In the genomic region with DNA sequence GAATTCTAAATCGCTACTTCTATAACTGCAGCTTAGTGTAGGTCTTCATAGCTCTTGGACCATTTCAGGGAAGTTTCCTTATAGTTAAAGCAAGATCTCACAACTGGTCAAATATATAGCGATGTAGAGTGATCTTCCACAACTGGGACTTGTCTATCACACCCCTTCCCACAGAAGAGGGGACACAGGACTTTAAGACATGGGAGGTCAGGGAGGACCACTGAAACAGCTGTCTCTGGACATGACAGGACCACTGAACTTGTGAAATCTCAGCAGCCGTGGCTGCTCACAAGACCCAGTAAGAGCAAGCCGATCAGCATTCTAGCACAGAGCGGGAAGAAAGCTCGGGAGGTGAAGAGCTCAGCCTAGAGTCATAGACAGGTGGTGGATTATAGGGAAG, we compare ENCODE assay signal across 14 mouse cellular contexts.
DNase-seq lines count a peak whose midpoint lies in the region; ATAC-seq and TF ChIP-seq lines count a peak whose summit lies in the region.
"Had no signal": no experiment of that assay in that cellular context is flagged by ENCODE, and none has a peak within 500 bp of the region (broad histone marks: within the 10 kb centered on the region; RNA-seq: fewer than 3 reads in every experiment).

No protein-coding gene starts in this region.

- TF ChIP-seq POLR2A in lung, adult 2 months (IDR thresholded peaks at IDR 0.05; ENCODE audit: borderline replicate concordance, extremely low read depth, low read depth, low read length), result no peak

- intact Hi-C loops in gastrocnemius, adult 2 months (cut with DNase I), result no loop called here
- intact Hi-C loops in gastrocnemius, postnatal 36 days (cut with DNase I), result no loop called here

- no peak overlapping the region for H3K4me3 ChIP-seq in gastrocnemius, adult 2 months
- H3K4me3 ChIP-seq in lung, embryonic 14.5 days (ENCODE audit: low read depth, low read length), result no peak overlapping the region
- H3K4me3 ChIP-seq in lung, adult 2 months (replicated peaks; ENCODE audit: extremely low read depth, low read depth, low read length), result no peak overlapping the region
- H3K4me3 ChIP-seq in neural tube, embryonic 13.5 days, result no peak overlapping the region
- H3K4me3 ChIP-seq: embryonic facial prominence, embryonic 13.5 days; stomach, embryonic 15.5 days had no signal

- no peak overlapping the region for H3K9ac ChIP-seq in lung, embryonic 14.5 days
- no peak overlapping the region for H3K9ac ChIP-seq in neural tube, embryonic 13.5 days
- H3K9ac ChIP-seq: embryonic facial prominence, embryonic 13.5 days; liver, postnatal 0 days; stomach, embryonic 15.5 days had no signal

- no peak for DNase-seq in gastrocnemius, adult 2 months
- no peak for DNase-seq in gastrocnemius, postnatal 36 days
- peak; percentile 43 for DNase-seq in lung, embryonic 14.5 days
- no peak for DNase-seq in lung, adult 2 months
- no peak for DNase-seq in neural tube, embryonic 10.5 days (ENCODE audit: extremely low spot score, low spot score)
- DNase-seq: kidney, adult 8-10 months; liver, postnatal 0 days; thymus, adult 18-20 months; thymus, postnatal 4 days had no signal

- H3K4me2 ChIP-seq in lung, embryonic 14.5 days, result no peak overlapping the region
- no peak overlapping the region for H3K4me2 ChIP-seq in neural tube, embryonic 13.5 days
- H3K4me2 ChIP-seq: embryonic facial prominence, embryonic 13.5 days; heart, embryonic 11.5 days; stomach, embryonic 15.5 days had no signal

- no peaks in the 10 kb centered on the region for H3K9me3 ChIP-seq in lung, embryonic 14.5 days (ENCODE audit: low read depth, low read length)
- no peaks in the 10 kb centered on the region for H3K9me3 ChIP-seq in neural tube, embryonic 13.5 days
- H3K9me3 ChIP-seq: embryonic facial prominence, embryonic 13.5 days; stomach, embryonic 15.5 days had no signal

- 58% methylated on average over 6 of the region's 6 CpGs for WGBS in lung, embryonic 14.5 days
- 85% methylated on average over 6 of the region's 6 CpGs for WGBS in lung, adult 2 months
- WGBS in neural tube, embryonic 13.5 days, result 90% methylated on average over 6 of the region's 6 CpGs

- H3K27me3 ChIP-seq in lung, embryonic 14.5 days (ENCODE audit: insufficient read depth, low read length), result no peaks in the 10 kb centered on the region
- no peaks in the 10 kb centered on the region for H3K27me3 ChIP-seq in neural tube, embryonic 13.5 days
- H3K27me3 ChIP-seq: embryonic facial prominence, embryonic 13.5 days; stomach, embryonic 15.5 days had no signal

- ATAC-seq in lung, embryonic 14.5 days (ENCODE audit: insufficient read depth), result peak; percentile 50; the same call in 1 of the 2 replicates
- no peak for ATAC-seq in neural tube, embryonic 13.5 days (ENCODE audit: low read depth)
- no peak for ATAC-seq in erythroblast, adult 5-6 weeks (replicated peaks; ENCODE audit: low FRiP score, poor library complexity, severe bottlenecking)
- ATAC-seq: liver, postnatal 0 days had no signal

- no peak for TF ChIP-seq CTCF in gastrocnemius, adult 2 months (IDR thresholded peaks at IDR 0.05)
- TF ChIP-seq CTCF in lung, embryonic 14.5 days (IDR thresholded peaks at IDR 0.05; ENCODE audit: low read depth), result no peak
- TF ChIP-seq CTCF in lung, adult 2 months (IDR thresholded peaks at IDR 0.05; ENCODE audit: insufficient read depth, low read length), result no peak

- H3K4me1 ChIP-seq in lung, embryonic 14.5 days (ENCODE audit: insufficient read depth), result no peaks in the 10 kb centered on the region; the same call in 1 of the 2 replicates
- no peaks in the 10 kb centered on the region for H3K4me1 ChIP-seq in lung, adult 2 months (ENCODE audit: control insufficient read depth, insufficient read depth, low read length)
- peaks cover 39% of the 10 kb centered on the region for H3K4me1 ChIP-seq in neural tube, embryonic 13.5 days (replicated peaks)
- H3K4me1 ChIP-seq: stomach, embryonic 15.5 days had no signal

- peak overlapping the region; percentile 43; the same call in 1 of the 2 replicates for H3K27ac ChIP-seq in gastrocnemius, adult 2 months
- H3K27ac ChIP-seq in lung, embryonic 14.5 days (ENCODE audit: low read depth), result no peak overlapping the region
- peak overlapping the region; percentile 76 for H3K27ac ChIP-seq in neural tube, embryonic 13.5 days (replicated peaks)
- H3K27ac ChIP-seq: embryonic facial prominence, embryonic 13.5 days; stomach, embryonic 15.5 days had no signal

- H3K36me3 ChIP-seq in lung, embryonic 14.5 days (ENCODE audit: insufficient read depth), result no peaks in the 10 kb centered on the region
- no peaks in the 10 kb centered on the region for H3K36me3 ChIP-seq in neural tube, embryonic 13.5 days
- H3K36me3 ChIP-seq: embryonic facial prominence, embryonic 13.5 days; stomach, embryonic 15.5 days had no signal
